Mouse (Mus musculus): ENCODE measurements around the gene Ctbp2.

The Ctbp2 gene

DNA sequence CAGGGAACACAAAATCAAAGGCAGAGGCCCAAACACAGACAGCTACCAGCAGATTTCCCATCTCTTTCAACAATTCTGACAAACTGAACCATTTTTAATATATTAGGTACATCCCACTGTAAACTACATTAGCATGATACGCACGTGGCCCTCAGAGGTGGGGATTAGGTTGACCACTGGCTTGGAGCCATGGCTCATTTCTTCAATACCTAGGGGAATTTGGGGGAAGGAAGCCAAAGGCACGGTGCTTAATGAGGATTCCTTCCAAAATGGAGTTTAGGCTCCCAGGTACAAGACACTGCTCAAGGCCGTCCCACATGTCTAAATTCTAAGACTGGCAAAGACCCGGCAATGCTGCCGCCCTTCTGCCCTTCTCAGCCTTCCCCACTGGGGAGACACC lies 121.9 kb downstream of the Ctbp2 start:
- no peak for DNase-seq

DNA sequence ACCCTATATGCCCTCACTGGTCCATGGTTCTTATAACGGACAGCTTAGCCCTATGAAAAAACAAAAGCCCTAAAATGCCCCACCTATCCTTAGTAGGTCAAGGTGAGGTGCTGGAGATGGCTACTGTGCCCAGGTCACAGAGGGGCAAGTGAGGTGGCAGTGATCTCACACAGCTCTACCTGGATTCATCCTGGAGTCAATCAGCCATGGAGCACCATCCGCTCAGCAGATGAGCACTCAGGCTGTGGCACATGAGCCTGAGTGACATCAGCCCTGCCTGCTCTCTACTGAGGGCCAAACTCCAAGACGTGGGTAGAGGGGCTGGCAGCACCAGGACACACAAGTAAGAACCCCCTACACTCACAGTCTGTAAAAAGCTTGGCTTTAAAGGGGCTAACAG lies 122.8 kb downstream of the Ctbp2 start:
- DNase-seq = no peak

DNA sequence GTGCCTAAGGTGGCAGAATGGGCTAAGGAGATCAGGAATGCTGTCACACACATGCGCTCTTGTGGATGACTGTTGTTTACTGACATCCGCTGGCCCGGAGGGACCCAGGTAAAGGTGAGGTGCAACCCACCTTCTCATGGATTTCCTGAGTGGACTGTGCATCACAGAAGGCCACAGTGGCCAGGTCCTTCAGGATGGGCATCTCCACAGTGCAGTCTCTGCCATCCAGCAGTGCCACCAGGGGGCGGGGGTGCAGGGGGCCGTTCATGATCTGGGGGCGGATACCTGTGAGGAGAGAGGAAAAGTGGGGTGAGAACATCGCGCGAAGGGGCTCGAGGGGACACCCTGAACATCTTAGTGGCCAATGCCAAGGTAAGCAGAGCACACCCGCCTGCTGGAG lies 125.1 kb downstream of the Ctbp2 start:
- DNase-seq = no peak

DNA sequence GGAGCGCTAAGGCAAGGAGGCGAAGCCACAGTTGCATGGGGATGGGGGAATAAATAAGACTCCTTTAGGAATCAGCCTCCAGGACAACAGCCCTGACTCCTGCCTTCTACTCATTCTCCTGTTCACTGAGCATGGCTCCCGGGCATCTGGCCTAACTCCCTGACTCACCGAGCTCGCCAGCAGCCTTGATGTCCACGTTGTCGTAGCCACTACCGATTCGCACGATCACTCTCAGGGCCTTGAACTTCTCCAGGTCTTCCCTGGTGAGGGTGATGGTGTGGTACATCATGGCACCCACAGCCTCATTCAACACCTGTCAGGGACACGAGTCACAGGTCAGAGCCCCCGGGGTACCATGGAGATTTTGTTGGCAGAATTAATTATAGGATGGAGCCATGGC lies 125.5 kb downstream of the Ctbp2 start:
- DNase-seq = no peak

DNA sequence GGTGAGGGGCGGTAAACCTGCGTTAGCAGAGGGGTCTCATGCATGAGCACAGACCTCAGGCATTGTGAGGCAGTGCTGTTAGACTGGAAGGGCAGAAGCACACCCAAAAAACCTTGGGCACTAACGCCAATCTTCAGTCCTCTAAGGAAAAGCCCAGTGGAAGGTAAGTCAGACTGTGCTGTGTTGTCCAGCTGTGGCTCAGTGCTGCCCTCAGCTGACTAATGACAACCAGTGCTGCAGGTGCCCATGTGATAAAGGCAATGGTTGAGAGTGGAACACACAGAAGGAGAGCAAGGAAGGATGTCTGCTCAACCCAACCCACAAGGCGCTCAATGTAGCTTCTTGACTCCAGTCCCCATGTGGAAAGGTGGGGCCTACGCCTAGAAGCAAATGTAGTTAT lies 127.8 kb downstream of the Ctbp2 start:
- peak; percentile 19 to 21 for DNase-seq

DNA sequence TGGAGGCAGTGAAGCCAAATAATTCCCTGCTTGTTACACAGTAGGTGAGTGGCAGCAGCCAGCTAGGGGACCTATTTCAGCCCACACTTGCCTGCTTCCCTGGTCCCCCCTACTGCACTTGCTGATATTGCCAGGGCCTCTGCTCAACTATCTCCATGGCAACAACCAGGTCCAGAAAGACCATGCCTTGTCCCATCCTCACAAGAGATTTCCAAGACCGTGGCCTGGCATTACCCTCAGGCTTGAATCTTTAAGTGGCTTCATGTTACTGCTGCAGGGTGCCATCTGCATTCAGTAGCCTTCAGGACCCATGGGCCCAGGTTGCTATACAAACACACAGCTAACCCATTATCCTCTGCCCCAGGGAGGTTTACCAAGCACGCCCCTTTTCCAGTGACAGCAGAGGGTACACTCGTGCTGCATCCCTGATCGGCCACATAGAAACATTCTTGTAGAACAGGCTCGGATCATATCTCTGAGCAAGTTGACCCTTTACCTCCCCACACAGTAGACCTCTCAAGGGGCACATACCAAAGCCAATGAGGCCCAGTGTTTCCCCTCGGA lies 129.4 kb downstream of the Ctbp2 start:
- no peak for DNase-seq

DNA sequence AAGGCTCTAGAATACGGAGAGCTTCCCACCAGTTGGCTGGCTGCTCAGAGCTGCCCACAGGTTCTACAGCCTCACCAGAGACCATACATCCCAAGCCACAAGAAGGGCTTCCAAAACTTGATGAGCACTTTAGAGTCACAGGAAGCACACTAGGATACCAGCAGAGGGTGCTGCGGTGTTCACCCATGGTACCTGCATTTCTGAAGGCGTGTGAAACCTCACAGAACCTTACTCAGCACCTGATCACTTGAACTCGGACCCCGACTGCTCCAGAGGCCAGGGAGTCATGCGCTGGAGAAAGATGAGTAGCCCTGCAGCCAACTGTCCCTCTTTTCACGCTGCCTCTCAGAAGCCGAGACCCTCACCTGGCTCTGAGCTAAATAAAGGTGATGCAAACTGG lies 130.0 kb downstream of the Ctbp2 start:
- no peak for DNase-seq

DNA sequence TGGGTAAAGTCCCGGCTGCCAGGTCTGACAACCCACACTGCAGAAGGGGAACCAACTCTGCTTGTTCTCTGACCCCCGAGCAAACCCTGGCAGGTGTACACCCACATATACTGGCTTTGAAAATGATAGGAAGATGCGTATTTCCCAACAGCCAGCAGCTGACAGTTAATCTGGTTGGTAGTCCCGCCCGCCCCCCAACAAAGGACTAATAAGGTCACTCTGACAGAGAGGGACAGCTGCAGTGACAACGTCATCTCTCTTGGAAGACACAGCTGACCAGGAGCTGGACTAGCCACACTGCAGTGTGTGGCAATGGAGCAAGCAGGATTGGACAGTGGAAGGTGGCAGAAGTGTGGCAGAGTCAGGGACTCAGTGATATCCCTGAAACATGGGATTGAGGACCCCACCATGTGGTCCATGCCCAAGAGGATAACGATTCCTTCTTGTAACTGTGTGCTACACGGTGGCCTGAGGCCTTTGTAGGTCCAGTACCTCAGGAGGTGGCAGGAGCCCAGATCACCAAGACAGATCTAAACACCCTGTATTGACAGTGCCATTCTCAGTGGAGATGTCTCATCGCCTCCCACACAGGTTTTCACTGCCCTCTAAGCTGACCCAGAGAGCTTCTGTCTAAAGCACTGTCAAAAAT lies 131.1 kb downstream of the Ctbp2 start:
- no peak for DNase-seq

DNA sequence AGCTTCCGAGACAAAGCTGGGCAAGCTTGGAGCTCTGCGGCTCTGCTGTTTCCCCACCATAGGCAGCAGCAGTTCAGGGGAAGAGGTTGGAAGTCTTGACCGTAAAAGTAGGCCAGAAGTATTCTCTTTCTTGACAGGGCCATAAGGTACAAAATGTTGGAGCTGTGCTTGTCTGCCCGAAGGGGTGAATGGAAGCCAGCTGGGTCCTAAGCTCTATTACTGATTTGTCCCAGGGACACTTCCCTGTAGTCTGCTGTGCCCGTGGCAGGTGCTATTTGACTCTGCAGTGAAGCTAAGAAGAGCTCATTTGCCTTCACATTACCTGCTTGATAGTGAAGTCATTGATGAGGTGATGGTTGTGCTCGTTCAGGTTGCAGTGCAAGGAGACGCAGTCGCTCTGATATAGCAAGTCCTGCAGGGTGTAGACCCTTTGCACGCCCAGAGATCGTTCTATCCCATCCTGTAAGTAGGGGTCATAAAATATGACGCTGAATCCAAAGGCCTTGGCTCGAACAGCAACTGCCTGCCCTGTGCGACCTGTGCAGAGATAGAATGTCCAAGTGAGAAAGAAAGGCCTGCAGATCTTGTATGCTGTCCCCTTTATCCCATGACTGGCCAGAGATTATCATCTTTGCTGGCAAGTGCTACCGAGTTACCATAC lies 132.8 kb downstream of the Ctbp2 start:
- no peak for DNase-seq

DNA sequence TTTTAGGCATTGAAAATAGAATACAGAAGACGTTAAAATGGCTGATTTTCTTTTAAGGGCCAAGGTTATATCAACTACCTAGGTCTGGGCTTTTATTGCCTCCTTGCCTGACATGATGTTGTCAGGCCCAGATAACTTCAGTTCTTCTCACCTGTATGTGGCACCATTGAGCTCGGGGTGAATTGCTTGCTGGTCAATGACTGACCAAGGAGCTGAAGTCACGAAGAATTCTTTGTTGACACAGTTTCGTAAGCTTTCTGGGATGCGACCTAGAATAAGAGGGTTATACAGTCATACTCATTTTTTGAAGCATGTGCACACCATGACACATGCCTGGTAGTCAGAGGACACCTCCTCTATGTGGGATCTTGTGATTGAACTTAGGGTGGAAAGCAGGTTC lies 134.3 kb downstream of the Ctbp2 start:
- DNase-seq = no peak

DNA sequence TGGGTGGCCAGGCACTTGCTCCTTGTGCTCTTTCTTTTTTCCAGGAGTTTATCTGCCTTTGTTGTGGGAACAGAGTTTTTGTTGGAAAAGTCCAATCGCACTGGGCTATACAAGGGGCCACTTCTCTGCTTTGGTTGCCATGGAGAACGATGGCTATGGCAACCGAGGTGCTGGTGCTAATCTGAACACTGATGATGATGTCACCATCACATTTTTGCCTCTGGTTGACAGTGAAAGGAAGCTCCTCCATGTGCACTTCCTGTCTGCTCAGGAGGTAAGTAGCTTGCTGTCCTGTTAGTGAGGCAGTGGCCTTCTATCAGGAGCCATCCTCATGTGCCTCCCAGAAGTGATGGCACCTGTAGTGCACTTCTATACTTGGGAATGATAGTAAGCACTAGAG lies 141.5 kb downstream of the Ctbp2 start:
- DNase-seq = no peak

DNA sequence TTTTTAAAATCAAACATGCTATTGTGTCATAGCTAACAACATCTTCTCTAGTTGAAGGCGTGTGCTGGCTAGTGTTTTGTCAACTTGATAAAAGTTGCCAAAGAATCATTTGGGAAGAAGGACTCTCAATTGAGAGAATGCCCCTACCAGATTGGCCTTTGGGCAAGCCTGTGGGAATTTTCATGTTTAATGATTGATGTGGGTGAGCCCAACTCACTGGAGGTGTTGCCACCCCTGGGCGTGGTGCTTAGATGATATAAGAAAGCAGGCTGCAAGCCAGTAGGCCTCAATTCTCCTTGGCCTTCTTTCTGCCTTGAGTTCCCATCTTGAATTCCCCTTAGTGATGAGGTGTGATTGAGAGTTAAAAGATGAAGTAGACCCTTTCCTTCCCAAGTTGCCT lies 146.2 kb downstream of the Ctbp2 start:
- DNase-seq = no peak

DNA sequence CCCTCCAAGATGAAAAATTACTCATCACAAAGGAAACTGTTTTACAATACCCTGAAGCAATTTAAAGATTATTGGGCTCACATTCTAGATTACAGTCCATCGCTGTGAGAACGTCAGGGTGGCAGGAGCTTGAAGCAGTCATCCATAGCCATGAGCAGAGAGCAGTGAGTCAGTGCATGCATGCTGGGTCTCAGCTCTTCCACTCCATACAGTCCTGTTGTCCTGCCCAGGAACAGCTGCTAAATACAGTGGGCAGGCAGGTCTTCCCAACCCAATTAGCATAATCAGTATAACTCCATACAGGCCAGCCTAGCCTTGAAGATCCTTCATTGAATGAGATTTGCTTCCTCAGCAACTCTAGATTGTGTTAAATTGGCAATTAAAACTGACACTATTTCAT lies 148.1 kb downstream of the Ctbp2 start:
- no peak for DNase-seq

DNA sequence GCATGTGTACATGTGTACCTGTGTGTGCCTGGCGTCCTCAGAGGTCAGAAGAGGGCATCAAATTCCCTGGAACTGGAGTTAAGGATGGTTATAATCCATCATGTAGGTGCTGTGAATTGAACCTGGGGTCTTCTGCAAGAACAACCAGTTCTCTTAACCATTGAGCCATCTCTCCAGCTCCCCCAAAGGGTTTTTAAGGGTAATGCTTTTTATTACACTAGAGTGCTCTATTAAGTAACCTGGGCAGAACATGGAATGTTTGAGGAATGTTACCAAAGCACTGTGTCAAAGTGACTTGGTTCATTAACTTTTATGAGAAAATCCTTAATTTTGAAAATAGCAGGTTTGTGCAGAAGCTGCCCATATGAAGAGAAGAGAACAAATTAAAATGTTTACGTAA lies 152.1 kb downstream of the Ctbp2 start:
- no peak for DNase-seq

DNA sequence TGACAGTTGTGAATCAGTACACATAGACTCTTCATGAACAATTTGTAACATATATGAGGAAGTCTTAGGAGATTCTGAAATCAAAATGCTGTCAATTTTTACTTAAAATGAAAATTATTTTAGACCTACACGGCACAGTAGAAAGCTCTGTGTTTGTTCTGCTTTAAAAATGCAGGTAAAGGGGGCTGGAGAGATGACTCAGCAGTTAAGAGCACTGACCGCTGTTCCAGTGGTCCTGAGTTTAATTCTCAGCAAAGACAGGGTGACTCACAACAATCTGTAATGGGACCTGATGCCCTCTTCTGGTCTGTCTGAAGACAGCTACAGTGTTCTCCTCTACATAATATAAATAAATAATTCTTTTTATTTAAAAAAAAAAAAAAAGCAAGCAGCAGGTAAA lies 158.4 kb downstream of the Ctbp2 start:
- DNase-seq = no peak

DNA sequence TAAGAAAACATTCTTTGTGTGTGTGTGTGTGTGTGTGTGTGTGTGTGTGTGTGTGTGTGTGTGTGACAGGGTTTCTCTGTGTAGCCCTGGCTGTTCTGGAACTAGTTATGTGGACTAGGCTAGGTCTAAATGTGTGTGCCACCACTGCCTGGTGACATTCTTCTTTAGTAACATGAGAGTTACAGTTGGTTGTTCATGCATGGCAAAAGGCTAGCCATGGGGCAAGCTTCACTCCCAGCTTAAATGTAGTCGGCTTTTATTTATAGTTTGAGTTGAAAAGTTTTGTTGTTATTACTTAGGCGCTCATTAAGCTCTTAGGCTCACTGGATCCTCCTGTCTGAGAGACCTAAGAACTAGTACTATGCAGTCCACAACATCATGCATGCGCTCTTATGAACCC lies 159.8 kb downstream of the Ctbp2 start:
- no peak for DNase-seq

DNA sequence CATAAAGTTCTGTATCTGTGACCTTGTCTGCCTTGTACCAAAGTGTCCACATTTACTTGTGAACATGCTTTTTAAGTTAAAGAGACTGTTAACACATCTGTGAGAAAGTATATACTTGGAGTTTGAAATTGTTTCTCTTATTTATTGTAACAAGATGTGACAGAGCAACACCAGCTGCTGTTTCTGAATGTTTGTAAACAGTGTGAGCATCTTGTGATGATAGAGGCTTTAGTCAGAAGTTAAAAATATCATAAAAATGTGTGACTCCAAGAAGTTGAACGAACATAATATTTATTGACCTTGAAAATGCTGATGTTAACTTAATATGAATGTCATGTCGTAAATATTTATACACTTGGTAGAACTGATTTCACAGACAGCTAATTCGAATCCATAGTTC lies 173.5 kb downstream of the Ctbp2 start:
- DNase-seq = no peak

DNA sequence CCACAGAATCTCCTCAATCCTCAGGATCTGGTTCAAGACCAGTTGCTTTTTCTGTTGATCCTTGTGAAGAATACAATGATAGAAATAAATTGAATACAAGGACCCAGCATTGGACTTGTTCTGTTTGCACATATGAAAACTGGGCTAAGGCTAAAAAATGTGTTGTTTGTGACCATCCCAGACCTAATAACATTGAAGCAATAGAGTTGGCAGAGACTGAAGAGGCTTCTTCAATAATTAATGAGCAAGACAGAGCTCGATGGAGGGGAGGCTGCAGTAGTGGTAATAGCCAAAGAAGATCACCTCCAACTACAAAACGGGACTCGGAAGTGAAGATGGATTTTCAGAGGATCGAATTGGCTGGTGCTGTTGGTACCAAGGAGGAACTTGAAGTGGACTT lies 174.2 kb downstream of the Ctbp2 start:
- no peak for DNase-seq

DNA sequence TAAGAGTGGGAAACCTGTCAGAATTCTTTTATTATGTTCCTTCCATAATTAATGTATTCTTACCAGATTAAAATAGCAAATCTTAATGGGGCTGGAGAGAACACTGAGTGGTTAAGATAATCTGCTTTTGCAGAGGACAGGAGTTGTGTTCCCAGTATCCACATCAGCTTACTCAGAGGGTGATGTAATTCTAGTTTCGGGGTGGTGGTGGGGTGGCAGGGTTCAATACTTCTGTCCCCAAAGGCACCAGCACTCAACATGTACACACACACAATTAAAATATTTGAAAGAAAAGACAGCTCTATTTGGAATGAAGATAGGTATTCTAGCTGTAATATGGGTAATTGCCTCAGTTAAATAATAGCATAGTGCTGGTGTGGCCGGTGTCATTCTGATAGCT lies 183.6 kb downstream of the Ctbp2 start:
- no peak for DNase-seq

DNA sequence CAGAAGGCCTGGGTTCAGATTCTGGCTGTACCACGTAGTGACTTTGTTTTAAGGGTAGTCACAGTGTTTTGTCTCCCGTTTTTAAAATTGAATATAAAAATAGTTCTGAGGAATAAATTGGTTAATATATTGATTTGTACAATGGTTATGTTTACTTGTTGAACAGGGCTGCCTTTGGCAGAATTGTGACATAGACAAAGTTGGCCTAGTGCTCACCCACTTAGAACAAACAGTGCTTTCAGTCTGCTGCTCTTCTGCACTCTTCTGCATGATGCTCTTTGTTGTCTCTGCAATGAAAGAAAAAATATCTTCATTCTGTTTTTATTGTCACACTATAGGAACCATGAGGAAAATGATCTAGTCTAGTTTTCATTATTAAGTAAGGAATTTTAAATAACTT lies 185.0 kb downstream of the Ctbp2 start:
- DNase-seq = no peak
